In the genomic region with DNA sequence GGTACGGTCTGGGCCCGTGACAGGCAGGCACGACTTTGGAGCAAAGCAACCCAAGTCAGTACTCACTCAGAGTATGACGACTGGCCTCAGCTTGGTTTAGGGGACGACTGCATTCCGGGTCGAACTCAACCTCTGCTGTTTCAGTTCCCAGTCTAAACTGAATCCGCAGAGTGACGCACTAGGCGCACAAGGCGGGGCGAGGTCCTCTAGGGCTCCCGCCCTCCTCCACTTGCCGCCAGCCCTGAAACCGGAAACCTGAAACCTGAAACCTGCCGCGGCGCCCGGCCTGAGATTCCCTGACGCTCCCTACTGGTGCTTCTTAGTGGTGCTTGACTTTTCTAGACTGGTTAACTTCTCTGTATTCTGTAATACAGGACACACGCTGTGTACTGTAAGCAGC, we compare ENCODE assay signal across 8 mouse cellular contexts. TPM values are rescaled to one million over a fixed set of nuclear protein-coding genes. Genes with fewer than 3 reads are reported as not detected.
DNase-seq lines count a peak whose midpoint lies in the region; ATAC-seq lines count a peak whose summit lies in the region.

No protein-coding gene starts in this region.

- H3K36me3 ChIP-seq in hindbrain, embryonic 14.5 days (replicated peaks; ENCODE audit: control insufficient read depth, insufficient read depth), result no peaks in the 10 kb centered on the region

- H3K27ac ChIP-seq in hindbrain, embryonic 14.5 days, result 0 out of 2 replicates have a peak overlapping the region, but pooled peaks have one; percentile 16

- peak overlapping the region; percentile 36 for H3K4me3 ChIP-seq in hindbrain, embryonic 14.5 days (replicated peaks; ENCODE audit: low read length)

- H3K4me2 ChIP-seq in hindbrain, embryonic 14.5 days (replicated peaks), result peak overlapping the region; percentile 66

- peaks cover 7% of the 10 kb centered on the region; the same call in 1 of the 2 replicates for H3K4me1 ChIP-seq in hindbrain, embryonic 14.5 days (replicated peaks; ENCODE audit: control insufficient read depth, insufficient read depth, low read length)

- H3K27me3 ChIP-seq in hindbrain, embryonic 14.5 days (ENCODE audit: control insufficient read depth, insufficient read depth, low read length), result no peaks in the 10 kb centered on the region

- WGBS in hindbrain, embryonic 14.5 days, result under 1% methylated on average over 21 of the region's 21 CpGs

- no peaks in the 10 kb centered on the region for H3K9me3 ChIP-seq in hindbrain, embryonic 14.5 days (ENCODE audit: control insufficient read depth, low read length)

- peak; percentile 93 for ATAC-seq in hindbrain, embryonic 14.5 days (ENCODE audit: low FRiP score)

- peak overlapping the region; percentile 54 for H3K9ac ChIP-seq in hindbrain, embryonic 14.5 days

- peak; percentile 97 for DNase-seq in R1 (ENCODE audit: low read depth, low spot score)
- peak; percentile 72 to 81 for DNase-seq in cerebellum, postnatal 25 days
- DNase-seq in frontal cortex, postnatal 25 days (ENCODE audit: low spot score in 2 of 2), result peak; percentile 17 to 25
- DNase-seq in hindbrain, embryonic 14.5 days (ENCODE audit: low spot score), result peak; percentile 77
- peak; percentile 46 to 49 for DNase-seq in layer of hippocampus, postnatal 36 days
- peak; percentile 97 for DNase-seq in lung, postnatal 36 days
- DNase-seq in retina, postnatal 1 day, result peak; percentile 91
- peak; percentile 84 to 91 for DNase-seq in urinary bladder, adult 18-20 months (ENCODE audit: low spot score in 2 of 2)

RNA-seq across cellular contexts. Expression of a gene that starts 38.1 kb away (rescaled TPM):
- 8.0 and 9.3 TPM in 2 replicates for polyA plus RNA-seq in hindbrain, embryonic 14.5 days (2014; fragmentation: Nextera tagmentation; extraction: Ambion mirVana)
- 1 to 10 TPM; 4.6 to 5.0 TPM for total RNA-seq in layer of hippocampus, postnatal 36 days (2021)

Comparison
In these comparisons a context has a peak if more than half of its experiments do, and no peak if none do; other contexts are left out.
1. Peak in every context shown above with its lines: DNase-seq, ATAC-seq, H3K4me3 ChIP-seq and H3K27ac ChIP-seq.
2. DNase-seq: peak in every context shown above with its lines; median percentile 97 in R1; 97 in lung, postnatal 36 days; 91 in retina, postnatal 1 day; 88 in urinary bladder, adult 18-20 months; 77 in hindbrain, embryonic 14.5 days; 76 in cerebellum, postnatal 25 days; 48 in layer of hippocampus, postnatal 36 days; 21 in frontal cortex, postnatal 25 days.